Mouse (Mus musculus) naive thymus-derived CD4-positive, alpha-beta T cell, adult 2 months (primary cell): ENCODE results near the gene Tnik.

Experiments
- DNase-seq: peaks from one replicate; pipeline ENCODE4 v3.0.0-alpha.2; 2011; ENCODE audit warnings: low read depth

Gene Tnik

GRCm38 (mm10) chr3:28621792-28622191 is 358.8 kb downstream of the Tnik start:
- no peak for DNase-seq

DNA sequence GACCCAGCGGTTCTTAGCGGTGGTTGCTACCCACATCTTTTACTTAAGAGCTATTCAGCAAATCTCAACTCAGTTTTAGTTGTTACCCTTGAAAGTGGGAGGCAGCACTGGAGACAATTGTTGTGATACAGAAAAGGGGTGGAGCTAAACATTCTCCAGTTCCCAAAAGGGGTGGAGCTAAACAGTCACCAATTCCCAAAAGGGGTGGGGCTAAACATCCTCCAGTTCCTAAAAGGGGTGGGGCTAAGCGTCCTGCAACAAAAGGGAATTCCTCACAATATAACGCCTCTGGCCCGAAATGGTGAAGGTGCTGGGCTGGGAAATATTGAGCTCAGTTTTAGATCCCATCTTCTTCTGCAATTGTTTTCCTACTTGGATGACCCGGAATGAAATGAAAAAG is 363.8 kb downstream of the Tnik start:
- no peak for DNase-seq

- no peak for DNase-seq
Observed at GRCm38 (mm10) chr3:28636778-28637177, 373.8 kb downstream of the Tnik start.

GRCm38 (mm10) chr3:28638957-28639356 is 375.9 kb downstream of the Tnik start:
- no peak for DNase-seq

DNA sequence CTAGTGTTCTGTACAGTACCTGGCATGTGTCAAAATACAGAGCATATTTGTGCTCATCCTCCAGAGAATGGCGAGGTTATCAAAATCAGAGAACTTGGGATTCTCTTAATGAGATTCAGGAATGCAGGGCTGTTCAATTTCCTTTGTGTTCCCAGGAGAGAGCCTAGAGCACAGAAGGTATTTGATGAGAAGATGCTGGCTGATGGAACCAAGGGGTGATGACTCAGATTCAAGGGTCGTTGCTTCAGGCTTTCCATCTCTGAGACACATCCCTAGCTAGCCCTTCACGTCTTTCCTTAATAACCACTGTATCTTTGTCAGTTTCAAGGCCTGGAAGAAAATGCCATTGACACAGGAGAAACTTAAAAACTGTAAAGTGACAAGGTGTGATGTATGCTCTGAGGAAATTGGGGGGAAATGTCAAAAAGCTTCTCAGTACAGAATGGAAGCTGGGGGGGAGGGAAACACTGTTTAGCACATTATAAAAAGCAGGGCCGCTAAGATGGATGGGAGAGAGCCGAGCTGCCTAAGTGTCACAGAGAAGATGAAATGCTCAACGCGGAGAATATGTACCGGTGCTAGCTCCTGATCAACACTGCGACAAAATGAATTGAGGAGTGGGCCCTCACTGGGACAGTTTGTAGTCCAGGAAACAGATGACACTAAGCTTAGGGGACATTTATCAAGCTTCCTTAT is 380.4 kb downstream of the Tnik start:
- DNase-seq, result no peak

GRCm38 (mm10) chr3:28652574-28652973 is 389.6 kb downstream of the Tnik start:
- no peak for DNase-seq

- no peak for DNase-seq
Observed at GRCm38 (mm10) chr3:28653043-28653442, 390.0 kb downstream of the Tnik start.

DNA sequence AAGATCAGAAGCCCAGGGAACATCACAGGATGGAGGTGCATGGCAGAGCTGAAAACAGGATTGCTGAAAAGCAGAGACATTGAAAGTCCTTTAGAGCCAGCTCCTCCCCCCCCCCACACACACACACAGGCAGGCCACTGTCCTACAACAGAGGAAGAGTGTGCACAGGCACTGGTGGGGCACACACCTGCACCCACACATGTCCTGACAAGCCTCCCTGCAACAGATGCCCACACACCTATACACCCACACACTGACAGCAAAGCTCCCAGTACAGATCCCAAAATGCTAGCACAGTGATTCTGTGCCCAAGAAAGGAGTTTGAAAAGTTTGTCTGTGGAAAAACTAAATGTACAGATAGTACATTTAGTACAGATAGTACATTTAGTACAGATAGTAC is 391.7 kb downstream of the Tnik start:
- no peak for DNase-seq

DNA sequence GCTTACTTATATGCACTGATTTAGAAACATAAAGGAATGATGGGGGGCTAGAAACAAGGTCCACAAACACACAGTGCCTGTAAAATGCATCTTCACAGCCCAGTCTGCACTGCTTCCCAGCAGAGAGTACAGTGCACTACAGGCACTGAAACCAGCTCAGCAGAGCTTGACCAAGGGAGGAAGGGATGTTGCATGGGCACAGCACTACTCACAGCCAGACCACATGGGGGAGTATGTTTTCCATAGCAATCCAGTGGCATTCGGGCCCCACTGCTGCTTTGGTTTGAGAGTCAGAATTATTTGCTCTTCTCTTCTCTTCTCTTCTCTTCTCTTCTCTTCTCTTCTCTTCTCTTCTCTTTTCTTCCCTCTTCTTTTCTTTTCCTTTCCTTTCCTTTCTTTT is 395.3 kb downstream of the Tnik start:
- DNase-seq, result no peak

DNA sequence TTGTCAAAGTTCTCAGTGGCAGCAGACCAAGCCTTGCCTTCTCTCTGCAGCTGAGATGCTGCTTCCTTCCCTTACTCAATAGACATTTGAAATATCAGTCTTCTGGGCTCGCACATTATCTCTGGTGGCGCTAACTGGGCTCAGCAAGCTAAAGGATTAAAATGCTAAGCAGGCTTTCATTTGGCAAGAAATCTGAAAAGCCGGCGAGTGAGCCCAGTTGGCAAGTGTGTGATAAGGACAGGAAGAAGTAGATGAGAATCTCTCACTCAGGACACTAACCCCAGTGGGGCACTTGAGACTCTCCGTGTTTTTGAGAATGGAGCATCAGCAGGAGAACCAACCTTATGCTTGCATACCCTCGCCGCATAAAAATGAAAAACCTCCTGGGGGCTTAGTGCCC is 417.8 kb downstream of the Tnik start:
- DNase-seq, result no peak

DNA sequence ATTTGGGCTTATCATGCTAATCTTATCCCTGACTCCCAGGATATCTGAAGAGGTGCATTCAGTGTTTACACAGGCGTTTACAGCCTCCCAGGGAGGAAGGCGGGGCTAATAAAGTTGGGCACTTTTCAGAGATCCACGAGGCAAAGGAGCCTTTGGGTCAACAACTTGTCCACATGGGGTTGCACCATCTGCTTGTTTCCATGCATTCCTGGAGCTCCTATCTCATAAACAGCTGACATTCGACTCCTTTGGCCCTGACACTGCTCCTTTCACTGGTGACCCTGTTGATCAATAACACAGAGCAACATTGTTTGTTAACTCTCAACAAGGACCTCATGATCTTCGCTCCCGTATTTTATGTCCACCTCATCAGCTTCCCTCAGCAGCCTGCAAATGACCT is 418.9 kb downstream of the Tnik start:
- DNase-seq, result no peak

DNA sequence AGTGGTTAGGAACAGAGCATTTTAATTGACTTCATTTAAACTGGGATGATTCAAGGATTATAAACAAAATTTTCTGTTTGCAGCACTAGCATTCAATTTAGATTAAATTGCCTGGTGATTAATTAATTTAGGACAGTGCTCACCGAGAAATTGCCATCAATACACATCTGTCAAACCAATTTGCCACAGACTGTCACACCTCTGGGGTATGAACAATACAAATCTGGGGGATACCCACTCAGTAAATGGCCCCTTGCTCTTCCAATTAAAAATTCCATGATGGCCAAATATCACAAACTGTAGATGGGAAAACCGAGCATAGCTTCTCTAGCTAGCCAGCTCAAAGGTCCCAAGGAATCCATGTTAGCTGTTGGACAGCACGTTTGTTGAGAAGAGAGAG is 419.4 kb downstream of the Tnik start:
- no peak for DNase-seq

- no peak for DNase-seq
Observed at GRCm38 (mm10) chr3:28685510-28685909, 422.5 kb downstream of the Tnik start.

- no peak for DNase-seq
Observed at GRCm38 (mm10) chr3:28694811-28695210, 431.8 kb downstream of the Tnik start.

DNA sequence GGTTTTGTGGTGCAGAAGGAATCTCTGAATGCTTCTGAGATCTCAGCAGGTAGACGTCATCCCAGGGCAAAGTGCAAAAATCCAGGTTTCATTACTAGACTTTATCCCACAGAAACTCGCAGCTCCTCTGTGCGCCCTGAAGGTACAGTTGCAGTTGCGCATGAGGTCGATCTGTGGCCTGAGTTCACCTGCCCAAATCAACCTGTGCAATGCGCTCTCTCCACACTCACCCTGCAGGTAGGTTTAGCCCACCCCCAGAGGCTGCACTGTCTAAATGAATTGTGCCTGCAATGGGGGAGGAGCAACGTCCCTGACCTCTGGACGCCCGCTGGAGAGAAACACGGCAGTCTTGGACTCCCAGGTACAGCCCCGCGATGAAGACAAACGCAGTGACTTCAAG is 432.6 kb downstream of the Tnik start:
- no peak for DNase-seq

- no peak for DNase-seq
Observed at GRCm38 (mm10) chr3:28696162-28696561, 433.1 kb downstream of the Tnik start.

DNA sequence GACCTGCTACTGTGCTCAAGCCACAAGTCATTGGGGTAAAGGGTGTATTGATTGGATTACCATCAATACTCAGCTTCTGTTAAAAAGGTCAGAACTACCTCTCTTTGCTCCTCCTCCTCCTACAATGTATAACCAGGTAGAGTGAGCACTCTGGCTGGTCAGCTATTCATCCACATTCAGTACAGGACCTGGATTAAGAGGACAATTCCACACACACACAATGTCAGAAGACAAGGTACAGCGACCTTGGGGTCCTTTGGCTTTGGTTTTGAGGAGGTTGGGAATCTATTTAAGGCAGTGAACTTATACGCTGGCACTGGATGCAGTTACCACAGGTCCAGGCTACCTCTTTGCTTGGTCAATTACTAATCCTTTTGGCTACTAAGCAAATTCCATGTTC is 434.8 kb downstream of the Tnik start, which contains the start of gene Slc2a2:
Gene Slc2a2, plus strand, starts transcription at position 107 of the 400 bp plus-strand sequence.
- no peak for DNase-seq

- no peak for DNase-seq
Observed at GRCm38 (mm10) chr3:28699601-28700000, 436.6 kb downstream of the Tnik start.

DNA sequence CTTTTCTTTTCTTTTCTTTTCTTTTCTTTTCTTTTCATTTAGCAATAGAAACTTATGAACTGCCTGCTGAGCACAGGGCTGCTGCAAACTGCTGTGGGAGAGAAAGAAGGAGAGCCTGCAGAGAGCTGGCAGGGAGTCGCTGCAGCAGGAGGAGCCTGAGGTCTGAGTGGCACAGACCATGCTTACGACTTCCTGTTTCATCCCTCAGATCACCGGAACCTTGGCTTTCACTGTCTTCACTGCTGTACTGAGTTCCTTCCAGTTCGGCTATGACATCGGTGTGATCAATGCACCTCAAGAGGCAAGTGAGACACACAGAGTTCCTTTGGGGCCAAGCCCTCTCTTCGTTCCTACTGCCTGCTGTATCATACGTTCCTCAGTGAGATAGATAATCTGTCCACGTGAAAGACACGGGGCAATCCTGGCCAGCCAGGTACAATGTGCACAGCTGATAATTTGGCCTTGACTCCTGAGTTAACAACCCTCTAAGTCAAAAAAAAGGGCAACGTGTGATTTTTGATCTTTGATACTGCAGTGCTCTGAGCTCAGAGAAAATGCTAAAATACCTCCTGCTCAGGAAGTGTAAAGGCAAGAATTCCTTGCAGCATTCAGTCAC is 442.6 kb downstream of the Tnik start:
- peak; percentile 36 for DNase-seq

DNA sequence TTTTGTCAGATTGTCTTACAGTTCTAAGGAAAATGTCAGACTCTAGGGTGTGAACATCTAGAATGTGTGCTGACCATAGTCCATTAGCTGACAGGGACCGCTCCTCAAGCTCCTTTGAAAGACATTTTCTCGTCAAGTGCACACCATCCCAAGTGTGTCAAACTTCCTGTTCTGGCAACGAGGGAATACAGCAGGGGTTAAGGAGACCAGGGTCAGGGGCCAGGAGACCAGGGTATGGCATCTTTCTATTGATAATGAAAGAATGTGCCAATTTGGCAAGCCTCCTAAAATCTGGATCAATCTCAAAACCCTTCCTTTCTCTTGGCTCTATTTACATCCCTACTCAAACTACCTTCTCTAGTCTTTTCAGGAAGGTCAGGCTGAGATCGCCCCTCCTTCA is 443.7 kb downstream of the Tnik start:
- no peak for DNase-seq

DNA sequence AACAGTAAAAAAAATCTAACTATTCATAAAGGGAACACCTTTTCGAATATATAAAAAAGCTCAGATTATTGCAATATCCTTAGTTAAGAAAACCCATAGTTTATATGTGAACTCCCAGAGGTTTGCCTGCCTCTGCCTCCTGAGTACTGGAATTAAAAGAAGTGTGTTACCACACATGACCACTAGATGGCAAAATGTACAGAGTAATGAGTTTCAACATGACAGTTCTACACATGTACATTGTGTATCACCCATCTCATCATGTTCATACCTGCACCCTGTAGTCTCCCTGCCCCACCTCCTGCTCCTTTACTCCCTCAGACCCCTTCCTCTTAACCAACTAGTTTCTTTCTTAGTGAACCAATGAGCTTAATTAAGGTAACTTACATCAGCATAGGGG is 446.7 kb downstream of the Tnik start:
- DNase-seq, result peak; percentile 73

DNA sequence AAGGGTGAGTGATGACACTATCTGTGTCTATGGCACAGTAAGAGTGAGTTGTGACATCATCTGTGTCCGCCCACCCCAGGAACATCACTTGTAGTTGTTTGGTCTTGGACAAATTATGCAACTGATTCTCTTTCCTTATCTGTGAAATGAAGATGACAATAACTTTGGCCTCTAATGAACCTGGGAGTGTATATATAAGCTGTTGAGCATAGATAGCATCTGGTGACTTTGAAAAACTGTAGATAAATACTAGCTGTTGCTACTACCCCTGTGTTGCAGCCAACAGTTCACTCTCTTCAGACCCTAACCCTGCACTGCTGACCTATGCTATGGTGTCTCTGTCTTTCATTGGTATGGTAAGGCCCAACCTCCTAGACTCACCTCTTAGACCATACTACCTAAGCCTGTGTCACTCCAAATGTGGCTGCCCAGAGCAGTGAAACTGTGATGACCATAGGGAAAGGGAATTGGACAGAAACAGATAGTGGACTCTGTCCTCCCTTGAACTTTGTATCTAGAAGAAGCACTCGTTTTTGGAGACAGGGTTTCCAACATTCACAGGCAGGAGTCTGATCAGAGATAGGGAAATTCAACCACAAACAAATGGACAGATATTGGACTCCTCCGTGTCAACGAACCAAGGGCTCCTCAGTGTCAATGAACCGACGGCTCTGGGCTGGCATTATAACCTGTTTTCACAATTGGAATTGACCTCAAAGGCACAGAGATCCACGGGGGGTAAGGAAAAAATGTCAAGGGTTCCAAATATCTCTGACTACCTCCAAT is 451.1 kb downstream of the Tnik start:
- DNase-seq, result no peak

DNA sequence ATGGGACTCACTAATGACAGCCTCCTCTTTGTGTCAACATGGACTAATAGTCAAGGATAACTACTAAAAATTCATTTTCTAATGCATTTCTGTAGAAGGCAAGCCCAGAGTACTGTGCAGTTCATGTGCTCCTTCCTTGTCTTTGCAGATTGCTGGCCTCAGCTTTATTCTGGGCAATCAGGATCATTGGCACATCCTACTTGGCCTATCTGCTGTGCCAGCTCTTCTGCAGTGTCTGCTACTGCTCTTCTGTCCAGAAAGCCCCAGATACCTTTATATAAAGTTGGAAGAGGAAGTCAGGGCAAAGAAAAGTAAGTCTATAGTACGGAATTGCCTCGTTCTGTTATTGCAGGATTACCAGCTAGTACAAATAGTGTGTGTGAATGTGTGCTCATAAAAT is 455.5 kb downstream of the Tnik start:
- DNase-seq, result no peak
